ENCODE assay signal across 21 mouse cellular contexts in genomic region chr10:75904391-75904790, GRCm38 (mm10). TPM values are rescaled to one million over a fixed set of nuclear protein-coding genes. Genes with fewer than 3 reads are reported as not detected.
"Had no signal": no experiment of that assay in that cellular context is flagged by ENCODE, and none has a peak within 500 bp of the region (broad histone marks: within the 10 kb centered on the region; RNA-seq: fewer than 3 reads in every experiment).

No protein-coding gene starts in this region.

- H3K27ac ChIP-seq: lung, embryonic 15.5 days; macrophage; midbrain, embryonic 13.5 days; midbrain, embryonic 15.5 days; neural tube, embryonic 12.5 days; stomach, embryonic 15.5 days; stomach, postnatal 0 days had no signal

- H3K4me1 ChIP-seq: lung, embryonic 15.5 days; midbrain, embryonic 13.5 days; midbrain, embryonic 15.5 days; neural tube, embryonic 12.5 days; stomach, embryonic 15.5 days had no signal

- H3K4me2 ChIP-seq: lung, embryonic 15.5 days; midbrain, embryonic 11.5 days; midbrain, embryonic 13.5 days; midbrain, embryonic 15.5 days; neural tube, embryonic 12.5 days; stomach, embryonic 15.5 days had no signal

- DNase-seq: liver, postnatal 0 days; lung, adult 2 months; lung, postnatal 14 days; lung, postnatal 36 days; right cerebral cortex, postnatal 14 days; thymus, adult 2 months; thymus, postnatal 25 days; thymus, postnatal 4 days had no signal

- H3K4me3 ChIP-seq: lung, embryonic 15.5 days; megakaryocyte, embryonic 14.5 days; midbrain, embryonic 13.5 days; midbrain, embryonic 15.5 days; neural tube, embryonic 12.5 days; stomach, embryonic 15.5 days had no signal

- ATAC-seq: liver, postnatal 0 days; lung, postnatal 0 days; midbrain, embryonic 13.5 days; midbrain, embryonic 15.5 days had no signal

- H3K9me3 ChIP-seq: lung, embryonic 15.5 days; megakaryocyte, embryonic 14.5 days; midbrain, embryonic 13.5 days; midbrain, embryonic 15.5 days; neural tube, embryonic 12.5 days; stomach, embryonic 15.5 days had no signal

- H3K27me3 ChIP-seq: lung, embryonic 15.5 days; megakaryocyte, embryonic 14.5 days; midbrain, embryonic 13.5 days; midbrain, embryonic 15.5 days; neural tube, embryonic 12.5 days; stomach, embryonic 15.5 days had no signal

- H3K9ac ChIP-seq: liver, postnatal 0 days; lung, embryonic 15.5 days; midbrain, embryonic 13.5 days; midbrain, embryonic 15.5 days; neural tube, embryonic 12.5 days; stomach, embryonic 15.5 days had no signal

RNA-seq across cellular contexts. Expression of gene Derl3, which starts 11.2 kb away (rescaled TPM):
- polyA plus RNA-seq: macrophage had no signal

RNA-seq across cellular contexts. Expression of gene Mmp11, which starts 31.9 kb away (rescaled TPM):
- total RNA-seq: monocyte, adult 5-6 weeks had no signal

RNA-seq across cellular contexts. Expression of gene Gm867, which starts 36.1 kb away (rescaled TPM):
- total RNA-seq: megakaryocyte progenitor cell, adult 5-6 weeks; monocyte, adult 5-6 weeks had no signal
- polyA plus RNA-seq: macrophage; urinary bladder, adult 2 months had no signal
